Mouse (Mus musculus): ENCODE results near the gene Dpyd. TPM values are rescaled to one million over a fixed set of nuclear protein-coding genes. Genes with fewer than 3 reads are reported as not detected.

Gene Dpyd
- polyA plus RNA-seq, 1 experiment = 2.3 TPM

- Histone ChIP-seq H3K27me3 (ENCODE audit: control insufficient read depth, insufficient read depth, low read length) (no peaks in the 10 kb centered on the region), H3K4me1 (ENCODE audit: control insufficient read depth, insufficient read depth, low read length) (no peaks in the 10 kb centered on the region), H3K27ac (ENCODE audit: insufficient read depth, low read length) (no peak overlapping the region), H3K4me3 (replicated peaks; ENCODE audit: insufficient read depth, low read depth, low read length) (peak overlapping the region; percentile 33)
- 29% methylated on average over 26 of the region's 26 CpGs for WGBS
- TF ChIP-seq POLR2A (IDR thresholded peaks at IDR 0.05; ENCODE audit: borderline replicate concordance, insufficient read depth, low read length) = no peak
- no peak for TF ChIP-seq CTCF (IDR thresholded peaks at IDR 0.05; ENCODE audit: borderline replicate concordance, insufficient read depth, low read depth, low read length)
- DNase-seq = peak; percentile 27 to 29
Measured at GRCm38 (mm10) chr3:119387332-119388105, 825.6 kb downstream of the Dpyd start.

- H3K4me1 ChIP-seq (ENCODE audit: control insufficient read depth, insufficient read depth, low read length) = no peaks in the 10 kb centered on the region
- WGBS = 58% methylated on average over 5 of the region's 5 CpGs
- no peak overlapping the region for H3K27ac ChIP-seq (ENCODE audit: insufficient read depth, low read length)
- TF ChIP-seq POLR2A (IDR thresholded peaks at IDR 0.05; ENCODE audit: borderline replicate concordance, insufficient read depth, low read length) (no peak), CTCF (IDR thresholded peaks at IDR 0.05; ENCODE audit: borderline replicate concordance, insufficient read depth, low read depth, low read length) (no peak)
- no peaks in the 10 kb centered on the region; the same call in 1 of the 2 replicates for H3K27me3 ChIP-seq (ENCODE audit: control insufficient read depth, insufficient read depth, low read length)
- H3K4me3 ChIP-seq (replicated peaks; ENCODE audit: insufficient read depth, low read depth, low read length) = no peak overlapping the region
- no peak for DNase-seq
Measured at GRCm38 (mm10) chr3:119397205-119397604, 835.3 kb downstream of the Dpyd start.

GRCm38 (mm10) chr3:119402836-119403728, 841.2 kb downstream of the Dpyd start:
- DNase-seq = no peak
- WGBS = 68% methylated on average over 7 of the region's 7 CpGs

GRCm38 (mm10) chr3:119419087-119419709, 857.3 kb downstream of the Dpyd start:
- no peaks in the 10 kb centered on the region for H3K27me3 ChIP-seq (ENCODE audit: control insufficient read depth, insufficient read depth, low read length)
- 8% methylated on average over 9 of the region's 9 CpGs for WGBS
- no peak overlapping the region for H3K27ac ChIP-seq (ENCODE audit: insufficient read depth, low read length)
- no peak overlapping the region for H3K4me3 ChIP-seq (replicated peaks; ENCODE audit: insufficient read depth, low read depth, low read length)
- DNase-seq = no peak
- TF ChIP-seq POLR2A (IDR thresholded peaks at IDR 0.05; ENCODE audit: borderline replicate concordance, insufficient read depth, low read length) (no peak), CTCF (IDR thresholded peaks at IDR 0.05; ENCODE audit: borderline replicate concordance, insufficient read depth, low read depth, low read length) (no peak)
- no peaks in the 10 kb centered on the region for H3K4me1 ChIP-seq (ENCODE audit: control insufficient read depth, insufficient read depth, low read length)

More at GRCm38 (mm10) chr3:119402836-119403728, 841.2 kb downstream of the Dpyd start:
- Histone ChIP-seq H3K27ac (ENCODE audit: insufficient read depth, low read length) (no peak overlapping the region), H3K4me3 (replicated peaks; ENCODE audit: insufficient read depth, low read depth, low read length) (no peak overlapping the region), H3K27me3 (ENCODE audit: control insufficient read depth, insufficient read depth, low read length) (no peaks in the 10 kb centered on the region), H3K4me1 (ENCODE audit: control insufficient read depth, insufficient read depth, low read length) (no peaks in the 10 kb centered on the region)
- TF ChIP-seq CTCF (IDR thresholded peaks at IDR 0.05; ENCODE audit: borderline replicate concordance, insufficient read depth, low read depth, low read length) = no peak
- no peak for TF ChIP-seq POLR2A (IDR thresholded peaks at IDR 0.05; ENCODE audit: borderline replicate concordance, insufficient read depth, low read length)

GRCm38 (mm10) chr3:119419745-119420144, 857.8 kb downstream of the Dpyd start:
- TF ChIP-seq POLR2A (IDR thresholded peaks at IDR 0.05; ENCODE audit: borderline replicate concordance, insufficient read depth, low read length) = no peak
- TF ChIP-seq CTCF (IDR thresholded peaks at IDR 0.05; ENCODE audit: borderline replicate concordance, insufficient read depth, low read depth, low read length) = no peak
- DNase-seq = no peak
- Histone ChIP-seq H3K27ac (ENCODE audit: insufficient read depth, low read length) (no peak overlapping the region), H3K4me1 (ENCODE audit: control insufficient read depth, insufficient read depth, low read length) (no peaks in the 10 kb centered on the region), H3K4me3 (replicated peaks; ENCODE audit: insufficient read depth, low read depth, low read length) (no peak overlapping the region), H3K27me3 (ENCODE audit: control insufficient read depth, insufficient read depth, low read length) (no peaks in the 10 kb centered on the region)
- 70% methylated on average over 2 of the region's 2 CpGs for WGBS

- 78% methylated on average over 8 of the region's 8 CpGs for WGBS
- TF ChIP-seq CTCF (IDR thresholded peaks at IDR 0.05; ENCODE audit: borderline replicate concordance, insufficient read depth, low read depth, low read length) (no peak), POLR2A (IDR thresholded peaks at IDR 0.05; ENCODE audit: borderline replicate concordance, insufficient read depth, low read length) (no peak)
- H3K27ac ChIP-seq (ENCODE audit: insufficient read depth, low read length) = no peak overlapping the region
- H3K4me3 ChIP-seq (replicated peaks; ENCODE audit: insufficient read depth, low read depth, low read length) = no peak overlapping the region
- H3K27me3 ChIP-seq (ENCODE audit: control insufficient read depth, insufficient read depth, low read length) = no peaks in the 10 kb centered on the region
- H3K4me1 ChIP-seq (ENCODE audit: control insufficient read depth, insufficient read depth, low read length) = no peaks in the 10 kb centered on the region
- DNase-seq = no peak
Measured at GRCm38 (mm10) chr3:119431339-119431738, 869.4 kb downstream of the Dpyd start.

- 70% methylated on average over 7 of the region's 7 CpGs for WGBS
- H3K4me3 ChIP-seq (replicated peaks; ENCODE audit: insufficient read depth, low read depth, low read length) = no peak overlapping the region
- TF ChIP-seq POLR2A (IDR thresholded peaks at IDR 0.05; ENCODE audit: borderline replicate concordance, insufficient read depth, low read length) (no peak), CTCF (IDR thresholded peaks at IDR 0.05; ENCODE audit: borderline replicate concordance, insufficient read depth, low read depth, low read length) (no peak)
- no peaks in the 10 kb centered on the region for H3K4me1 ChIP-seq (ENCODE audit: control insufficient read depth, insufficient read depth, low read length)
- H3K27me3 ChIP-seq (ENCODE audit: control insufficient read depth, insufficient read depth, low read length) = no peaks in the 10 kb centered on the region
- no peak for DNase-seq
- no peak overlapping the region for H3K27ac ChIP-seq (ENCODE audit: insufficient read depth, low read length)
Measured at GRCm38 (mm10) chr3:119431757-119432156, 869.8 kb downstream of the Dpyd start.

All from cerebellum, adult 2 months (tissue).